Mouse (Mus musculus): Measurements from ENCODE around the gene Rad9a.

DNA sequence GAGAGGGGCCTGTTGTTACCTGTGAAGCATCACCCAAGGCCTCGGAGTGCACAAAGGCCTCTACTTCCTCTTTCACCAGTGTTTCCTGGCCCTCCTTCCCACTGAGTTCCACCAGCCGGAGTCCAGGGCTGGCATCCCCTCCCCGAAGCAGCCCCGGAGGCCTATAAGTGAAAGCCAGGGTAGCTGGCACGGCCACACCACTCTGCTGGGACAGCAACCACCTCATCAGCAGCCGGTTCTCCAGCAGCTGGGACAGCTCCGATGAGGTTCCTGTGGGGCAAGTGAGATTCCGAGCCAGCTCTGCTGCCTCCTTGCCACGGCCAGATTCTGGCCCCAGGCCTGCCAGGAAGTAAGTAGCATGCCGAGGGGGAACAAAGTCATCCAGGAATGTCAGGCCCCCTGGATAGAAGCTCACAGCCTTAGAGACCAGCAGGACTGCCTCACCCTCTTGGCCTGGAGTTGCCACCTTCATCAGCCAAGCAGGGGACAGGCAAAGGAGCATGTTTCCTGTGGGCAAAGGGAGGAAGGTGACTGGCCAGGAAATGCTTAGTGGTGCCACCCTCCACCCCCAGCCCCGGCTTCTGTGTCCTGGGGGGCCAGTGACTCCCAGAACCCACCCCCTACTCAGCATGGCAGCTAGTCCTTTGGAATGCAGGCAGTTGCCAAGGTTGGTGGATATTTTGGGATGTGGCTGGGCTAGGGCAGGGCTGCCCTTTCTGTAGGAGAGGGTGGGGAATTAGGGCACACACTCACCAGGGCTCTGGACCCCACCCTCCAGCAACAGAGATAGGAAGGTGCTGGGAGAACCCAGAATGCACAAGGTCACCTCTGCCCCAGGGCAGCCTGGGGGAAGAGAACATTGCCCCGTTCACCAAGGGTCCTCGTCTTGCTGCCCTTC lies 29.8 kb downstream of the Rad9a start:
- no peak for TF ChIP-seq GATA1 (IDR thresholded peaks at IDR 0.05; ENCODE audit: borderline replicate concordance, low read length)
- TF ChIP-seq FLI1 (IDR thresholded peaks at IDR 0.05; ENCODE audit: low read length), result no peak

All from megakaryocyte, embryonic 14.5 days (primary cell).